Mouse (Mus musculus) bone marrow macrophage, adult 2 months (primary cell): Measurements from ENCODE around the gene Atxn2l.

Experiments
- CTCF ChIP-seq: IDR thresholded peaks from 2 replicates; pipeline ENCODE4 v1.5.1; 2012; ENCODE audit warnings: low read depth, mild to moderate bottlenecking, low read length, moderate library complexity
- POLR2A ChIP-seq: IDR thresholded peaks from 2 replicates; pipeline ENCODE4 v1.6.1; 2012; ENCODE audit warnings: mild to moderate bottlenecking, low read depth, low read length, borderline replicate concordance

- TF ChIP-seq CTCF (no peak), POLR2A (no peak)
Measured at GRCm38 (mm10) chr7:126463004-126463403, 40.2 kb downstream of the Atxn2l start, which contains the start of gene Atp2a1.
